Mouse (Mus musculus): ENCODE measurements around the gene Btrc.

- TF ChIP-seq CTCF (IDR thresholded peaks at IDR 0.05; ENCODE audit: borderline replicate concordance, insufficient read depth, low read depth, low read length): no peak
- no peak for TF ChIP-seq POLR2A (IDR thresholded peaks at IDR 0.05; ENCODE audit: borderline replicate concordance, insufficient read depth, low read length)
Observed at GRCm38 (mm10) chr19:45535929-45536328, 172.4 kb downstream of the Btrc start.

Data from cerebellum, adult 2 months (tissue).